Mouse (Mus musculus) fat pad, adult 2 months (tissue): ENCODE results near the gene Large1.
"Not testable (repeated sequence)": the region's sequence is repeated elsewhere in the genome, so short reads cannot be mapped to it uniquely, and the experiment has no call there.

Experiments
- DNase-seq: peaks from one replicate; pipeline ENCODE4 v3.0.0-alpha.2; 2011; ENCODE audit warnings: low read depth, low spot score; ENCODE audit errors: extremely low read depth

Gene Large1

GRCm38 (mm10) chr8:73178434-73178833 is 174.9 kb downstream of the Large1 start:
- no peak for DNase-seq

- no peak for DNase-seq
Measured at GRCm38 (mm10) chr8:73172661-73173060, 180.7 kb downstream of the Large1 start.

GRCm38 (mm10) chr8:73161994-73162393 is 191.3 kb downstream of the Large1 start:
- no peak for DNase-seq

GRCm38 (mm10) chr8:73161564-73161963 is 191.8 kb downstream of the Large1 start:
- DNase-seq, result no peak

GRCm38 (mm10) chr8:73160945-73161344 is 192.4 kb downstream of the Large1 start:
- no peak for DNase-seq

GRCm38 (mm10) chr8:73147236-73147635 is 206.1 kb downstream of the Large1 start:
- no peak for DNase-seq

- DNase-seq, result no peak
Measured at GRCm38 (mm10) chr8:73142660-73143395, 210.5 kb downstream of the Large1 start.

GRCm38 (mm10) chr8:73135397-73135796 is 217.9 kb downstream of the Large1 start:
- no peak for DNase-seq

GRCm38 (mm10) chr8:73132080-73132479 is 221.3 kb downstream of the Large1 start:
- DNase-seq, result no peak

GRCm38 (mm10) chr8:73123864-73124499 is 229.4 kb downstream of the Large1 start:
- no peak for DNase-seq

- DNase-seq, result no peak
Measured at GRCm38 (mm10) chr8:73112332-73112895, 240.9 kb downstream of the Large1 start.

- DNase-seq, result no peak
Measured at GRCm38 (mm10) chr8:73104089-73104488, 249.3 kb downstream of the Large1 start.

GRCm38 (mm10) chr8:73101069-73101468 is 252.3 kb downstream of the Large1 start:
- no peak for DNase-seq

- DNase-seq, result not testable (repeated sequence)
Measured at GRCm38 (mm10) chr8:73100607-73101006, 252.7 kb downstream of the Large1 start.

- DNase-seq, result no peak
Measured at GRCm38 (mm10) chr8:73099542-73099941, 253.8 kb downstream of the Large1 start.

GRCm38 (mm10) chr8:73096952-73097351 is 256.4 kb downstream of the Large1 start:
- no peak for DNase-seq

GRCm38 (mm10) chr8:73077746-73078145 is 275.6 kb downstream of the Large1 start:
- DNase-seq, result not testable (repeated sequence)

GRCm38 (mm10) chr8:73061410-73061809 is 291.9 kb downstream of the Large1 start:
- no peak for DNase-seq

GRCm38 (mm10) chr8:73054726-73055125 is 298.6 kb downstream of the Large1 start:
- DNase-seq, result no peak

- no peak for DNase-seq
Measured at GRCm38 (mm10) chr8:73053878-73054277, 299.5 kb downstream of the Large1 start.

GRCm38 (mm10) chr8:73052414-73052813 is 300.9 kb downstream of the Large1 start:
- DNase-seq, result no peak

GRCm38 (mm10) chr8:73048136-73048535 is 305.2 kb downstream of the Large1 start:
- DNase-seq, result no peak
